26 mouse cellular contexts compared by ENCODE assay signal in the genomic region with DNA sequence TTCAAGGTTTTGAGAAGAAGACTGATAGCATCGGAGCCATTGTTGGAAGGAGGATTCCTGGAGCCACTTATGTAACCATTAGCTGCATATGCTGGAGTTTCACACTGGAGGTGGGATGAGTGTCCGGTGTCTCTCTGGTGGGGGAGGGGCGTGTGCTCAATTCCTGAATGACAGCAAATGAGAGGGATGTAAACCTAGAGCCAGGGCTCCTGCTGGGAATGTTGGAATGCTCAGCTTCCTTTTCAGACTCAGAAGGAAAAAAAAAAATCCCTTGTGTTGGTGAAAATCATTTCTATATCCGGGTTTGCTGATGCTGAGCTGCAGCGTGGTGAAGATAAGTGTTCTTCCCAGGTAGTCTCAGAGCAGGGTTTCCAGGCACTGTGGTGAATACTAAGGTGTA. TPM values are rescaled to one million over a fixed set of nuclear protein-coding genes. Genes with fewer than 3 reads are reported as not detected.
DNase-seq lines count a peak whose midpoint lies in the region; ATAC-seq and TF ChIP-seq lines count a peak whose summit lies in the region.
"Had no signal": no experiment of that assay in that cellular context is flagged by ENCODE, and none has a peak within 500 bp of the region (broad histone marks: within the 10 kb centered on the region; RNA-seq: fewer than 3 reads in every experiment).

No protein-coding gene starts in this region.

- H3K36me3 ChIP-seq in kidney, embryonic 14.5 days (ENCODE audit: control insufficient read depth, insufficient read depth, low read length) = no peaks in the 10 kb centered on the region
- H3K36me3 ChIP-seq: embryonic facial prominence, embryonic 15.5 days; limb, embryonic 15.5 days; midbrain, embryonic 13.5 days had no signal

- H3K9me3 ChIP-seq in kidney, embryonic 14.5 days (ENCODE audit: control insufficient read depth, low read length) = peaks cover 8% of the 10 kb centered on the region; the same call in 1 of the 2 replicates
- H3K9me3 ChIP-seq: embryonic facial prominence, embryonic 15.5 days; limb, embryonic 15.5 days had no signal

- no peak for ATAC-seq in cerebellum, adult (ENCODE audit: insufficient number of reproducible peaks, low FRiP score, low TSS enrichment)
- ATAC-seq in kidney, embryonic 14.5 days (ENCODE audit: low FRiP score, low TSS enrichment) = no peak
- ATAC-seq: CD4-positive, CD25-positive, alpha-beta regulatory T cell, adult 4 months; forebrain, embryonic 14.5 days; hindbrain, postnatal 0 days; intestine, postnatal 0 days; midbrain, embryonic 13.5 days; Patski had no signal

- 11% methylated on average over 5 of the region's 5 CpGs for WGBS in cerebellum, adult 2 months
- 50% methylated on average over 5 of the region's 5 CpGs for WGBS in kidney, embryonic 14.5 days

- peaks cover 46% of the 10 kb centered on the region for H3K4me1 ChIP-seq in cerebellum, adult 2 months (ENCODE audit: control insufficient read depth, insufficient read depth, low read length)
- no peaks in the 10 kb centered on the region for H3K4me1 ChIP-seq in kidney, embryonic 14.5 days (ENCODE audit: control insufficient read depth, insufficient read depth, low read length)
- H3K4me1 ChIP-seq: embryonic facial prominence, embryonic 15.5 days; midbrain, embryonic 13.5 days had no signal

- no peak overlapping the region for H3K4me2 ChIP-seq in kidney, embryonic 14.5 days (replicated peaks; ENCODE audit: low read depth, low read length)
- H3K4me2 ChIP-seq: embryonic facial prominence, embryonic 15.5 days; heart, embryonic 11.5 days; limb, embryonic 15.5 days; lung, embryonic 14.5 days; midbrain, embryonic 13.5 days had no signal

- peak in 1 of 2 experiments; percentile 56 for DNase-seq in cerebellum, adult 2 months
- peak; percentile 64 for DNase-seq in R1 (ENCODE audit: low read depth, low spot score)
- peak; percentile 45 to 57 for DNase-seq in cerebellum, postnatal 10 days
- DNase-seq in embryo, embryonic 11.5 days (ENCODE audit: low read depth, low spot score) = peak; percentile 2
- DNase-seq in ovary, postnatal 10 days (ENCODE audit: low spot score) = no peak
- DNase-seq in thymus, postnatal 0 days (ENCODE audit: low spot score) = no peak
- DNase-seq: adrenal gland, postnatal 14 days; gastrocnemius, postnatal 10 days; left cerebral cortex, postnatal 4 days; lung, embryonic 14.5 days; right cerebral cortex, postnatal 4 days; thymus, postnatal 4 days had no signal

- no peak for TF ChIP-seq POLR2A in cerebellum, adult 2 months (IDR thresholded peaks at IDR 0.05; ENCODE audit: borderline replicate concordance, insufficient read depth, low read length)

- no peak for TF ChIP-seq CTCF in cerebellum, adult 2 months (IDR thresholded peaks at IDR 0.05; ENCODE audit: borderline replicate concordance, insufficient read depth, low read depth, low read length)

- H3K27me3 ChIP-seq in cerebellum, adult 2 months (ENCODE audit: control insufficient read depth, insufficient read depth, low read length) = no peaks in the 10 kb centered on the region
- no peaks in the 10 kb centered on the region for H3K27me3 ChIP-seq in kidney, embryonic 14.5 days (ENCODE audit: control insufficient read depth, insufficient read depth, low read length)
- H3K27me3 ChIP-seq: embryonic facial prominence, embryonic 15.5 days; limb, embryonic 15.5 days; midbrain, embryonic 13.5 days; Patski had no signal

- H3K4me3 ChIP-seq in cerebellum, adult 2 months (replicated peaks; ENCODE audit: insufficient read depth, low read depth, low read length) = no peak overlapping the region
- H3K4me3 ChIP-seq in kidney, embryonic 14.5 days (ENCODE audit: low read length) = no peak overlapping the region
- H3K4me3 ChIP-seq: embryonic facial prominence, embryonic 15.5 days; left cerebral cortex, adult 2 months; limb, embryonic 15.5 days; midbrain, embryonic 13.5 days had no signal

- peak overlapping the region; percentile 30 for H3K27ac ChIP-seq in cerebellum, adult 2 months (ENCODE audit: insufficient read depth, low read length)
- no peak overlapping the region for H3K27ac ChIP-seq in kidney, embryonic 14.5 days (ENCODE audit: low read depth, low read length)
- H3K27ac ChIP-seq: embryonic facial prominence, embryonic 15.5 days; hindbrain, postnatal 0 days; limb, embryonic 15.5 days; liver, embryonic 14.5 days; midbrain, embryonic 13.5 days had no signal

- no peak overlapping the region for H3K9ac ChIP-seq in kidney, embryonic 14.5 days (ENCODE audit: low read depth, low read length)
- H3K9ac ChIP-seq: embryonic facial prominence, embryonic 15.5 days; limb, embryonic 15.5 days; liver, embryonic 14.5 days; lung, embryonic 14.5 days; midbrain, embryonic 13.5 days had no signal

RNA-seq across cellular contexts. Expression of a gene that starts 29.4 kb away (rescaled TPM):
- 15.8 and 17.7 TPM in 2 replicates for polyA plus RNA-seq in cerebellum, adult 2 months (2012; rRNA removed)
- 0.08 and 0.27 TPM in 2 replicates for polyA plus RNA-seq in thymus, postnatal 0 days (2015; fragmentation: Nextera tagmentation; extraction: Ambion mirVana)
- polyA plus RNA-seq in kidney, embryonic 14.5 days (2014; fragmentation: Nextera tagmentation; extraction: Ambion mirVana) = 0.30 and 0.83 TPM in 2 replicates
- polyA plus RNA-seq: CD4-positive, CD25-positive, alpha-beta regulatory T cell, adult 4 months; heart, embryonic 11.5 days; heart, postnatal 0 days; liver, embryonic 14.5 days had no signal

Comparison
In these comparisons a context has a peak if more than half of its experiments do, and no peak if none do; other contexts are left out.
1. DNase-seq: peak in R1 (single experiment), cerebellum, postnatal 10 days (2 of 2) and embryo, embryonic 11.5 days (single experiment); none in ovary, postnatal 10 days (single experiment) and thymus, postnatal 0 days (single experiment).